Mouse (Mus musculus): ENCODE data around the gene Olfm3. TPM values are rescaled to one million over a fixed set of nuclear protein-coding genes. Genes with fewer than 3 reads are reported as not detected.

Gene Olfm3
- total and polyA plus RNA-seq, 2 experiments: 0.16 to 1.5 TPM

DNA sequence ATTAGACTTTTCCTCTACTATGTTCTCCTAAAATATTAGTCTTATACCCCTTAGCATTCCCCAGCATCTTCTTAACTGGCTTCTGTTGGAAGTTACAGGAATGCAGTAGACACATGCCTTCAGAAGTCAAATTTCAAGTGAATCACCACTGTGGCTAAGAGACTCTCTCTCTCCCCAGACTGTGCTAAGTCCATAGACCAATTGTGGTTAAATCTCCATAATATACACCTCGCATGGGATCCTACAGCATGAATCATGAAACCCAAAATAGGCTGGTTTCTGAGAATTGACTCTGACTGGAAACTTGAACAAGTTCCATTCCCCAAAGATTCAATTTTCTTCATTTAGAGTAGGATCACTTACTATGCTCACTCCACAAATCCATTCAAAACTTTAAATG, 124.2 kb downstream of the Olfm3 start:
- WGBS: 74% methylated on average over 1 of the region's 1 CpGs
- H3K27me3 ChIP-seq (ENCODE audit: control insufficient read depth, insufficient read depth, low read length): no peaks in the 10 kb centered on the region

DNA sequence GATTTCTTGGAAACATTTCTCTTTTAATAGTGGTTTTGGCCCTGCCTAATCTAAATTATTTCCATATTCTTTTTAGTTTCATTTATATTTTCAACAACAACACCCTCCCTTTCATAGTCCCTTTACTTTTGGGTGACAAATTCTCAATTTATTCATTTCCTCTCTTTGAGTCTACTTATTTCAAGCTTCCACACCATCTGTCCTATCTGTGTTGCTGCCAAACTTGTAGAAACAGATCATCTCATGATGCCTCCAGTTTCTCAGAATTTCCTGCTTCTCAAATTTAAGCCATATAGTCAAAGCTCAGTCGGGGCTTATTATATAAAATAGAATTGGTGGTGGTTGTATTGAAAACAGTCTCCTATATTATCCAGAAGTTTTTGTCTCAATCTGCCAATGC, 124.7 kb downstream of the Olfm3 start:
- no peak overlapping the region for H3K4me3 ChIP-seq (ENCODE audit: insufficient read depth, low read depth, low read length)
- no peak for DNase-seq (ENCODE audit: extremely low read depth, low read depth, low spot score)
- no peaks in the 10 kb centered on the region for H3K79me2 ChIP-seq (ENCODE audit: control insufficient read depth, insufficient read depth, low read length)
- H3K4me1 ChIP-seq (ENCODE audit: control insufficient read depth, insufficient read depth, low read length): no peaks in the 10 kb centered on the region
- 69% methylated on average over 1 of the region's 1 CpGs for WGBS
- H3K9ac ChIP-seq (ENCODE audit: low read depth, low read length): no peak overlapping the region
- no peak for TF ChIP-seq CTCF (IDR thresholded peaks at IDR 0.05; ENCODE audit: low read depth, low read length)
- TF ChIP-seq POLR2A (IDR thresholded peaks at IDR 0.05; ENCODE audit: extremely low read depth, insufficient read depth, low read length): no peak
- H3K27ac ChIP-seq (replicated peaks; ENCODE audit: insufficient read depth, low read depth, low read length): no peak overlapping the region
- H3K36me3 ChIP-seq (ENCODE audit: control insufficient read depth, insufficient read depth, low read length): no peaks in the 10 kb centered on the region
- no peaks in the 10 kb centered on the region for H3K27me3 ChIP-seq (ENCODE audit: control insufficient read depth, insufficient read depth, low read length)

More for the DNA sequence above, 124.2 kb downstream of the Olfm3 start:
- no peaks in the 10 kb centered on the region for H3K4me1 ChIP-seq (ENCODE audit: control insufficient read depth, insufficient read depth, low read length)
- no peak for DNase-seq (ENCODE audit: extremely low read depth, low read depth, low spot score)
- H3K36me3 ChIP-seq (ENCODE audit: control insufficient read depth, insufficient read depth, low read length): no peaks in the 10 kb centered on the region
- TF ChIP-seq CTCF (IDR thresholded peaks at IDR 0.05; ENCODE audit: low read depth, low read length) (no peak), POLR2A (IDR thresholded peaks at IDR 0.05; ENCODE audit: extremely low read depth, insufficient read depth, low read length) (no peak)
- H3K79me2 ChIP-seq (ENCODE audit: control insufficient read depth, insufficient read depth, low read length): no peaks in the 10 kb centered on the region
- no peak overlapping the region for H3K9ac ChIP-seq (ENCODE audit: low read depth, low read length)
- H3K27ac ChIP-seq (replicated peaks; ENCODE audit: insufficient read depth, low read depth, low read length): no peak overlapping the region
- H3K4me3 ChIP-seq (ENCODE audit: insufficient read depth, low read depth, low read length): no peak overlapping the region

DNA sequence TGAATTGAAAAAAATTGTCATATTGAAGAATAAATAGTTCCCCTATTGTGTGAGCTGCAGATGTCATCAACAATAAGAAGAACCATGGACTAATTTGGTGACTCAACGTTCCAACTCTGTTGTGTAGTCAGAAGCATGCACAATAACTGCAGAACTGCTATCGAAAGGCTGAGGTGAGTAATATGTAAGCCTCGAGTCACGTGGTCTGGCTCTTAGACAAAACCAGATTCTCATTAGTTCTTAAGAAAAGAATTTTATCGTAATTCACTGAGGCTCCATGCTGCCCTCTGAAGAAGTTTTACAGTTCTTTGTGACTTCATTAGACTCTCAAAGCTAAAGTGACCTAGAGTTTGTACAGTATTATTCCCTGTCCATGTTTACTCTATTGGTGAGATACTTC, 145.2 kb downstream of the Olfm3 start:
- Histone ChIP-seq H3K27ac (replicated peaks; ENCODE audit: insufficient read depth, low read depth, low read length) (no peak overlapping the region), H3K36me3 (ENCODE audit: control insufficient read depth, insufficient read depth, low read length) (no peaks in the 10 kb centered on the region), H3K9ac (ENCODE audit: low read depth, low read length) (no peak overlapping the region), H3K79me2 (ENCODE audit: control insufficient read depth, insufficient read depth, low read length) (no peaks in the 10 kb centered on the region), H3K4me3 (ENCODE audit: insufficient read depth, low read depth, low read length) (no peak overlapping the region), H3K4me1 (ENCODE audit: control insufficient read depth, insufficient read depth, low read length) (no peaks in the 10 kb centered on the region), H3K27me3 (ENCODE audit: control insufficient read depth, insufficient read depth, low read length) (no peaks in the 10 kb centered on the region)
- no peak for DNase-seq (ENCODE audit: extremely low read depth, low read depth, low spot score)
- TF ChIP-seq CTCF (IDR thresholded peaks at IDR 0.05; ENCODE audit: low read depth, low read length): no peak
- TF ChIP-seq POLR2A (IDR thresholded peaks at IDR 0.05; ENCODE audit: extremely low read depth, insufficient read depth, low read length): no peak
- WGBS: 82% methylated on average over 5 of the region's 5 CpGs

DNA sequence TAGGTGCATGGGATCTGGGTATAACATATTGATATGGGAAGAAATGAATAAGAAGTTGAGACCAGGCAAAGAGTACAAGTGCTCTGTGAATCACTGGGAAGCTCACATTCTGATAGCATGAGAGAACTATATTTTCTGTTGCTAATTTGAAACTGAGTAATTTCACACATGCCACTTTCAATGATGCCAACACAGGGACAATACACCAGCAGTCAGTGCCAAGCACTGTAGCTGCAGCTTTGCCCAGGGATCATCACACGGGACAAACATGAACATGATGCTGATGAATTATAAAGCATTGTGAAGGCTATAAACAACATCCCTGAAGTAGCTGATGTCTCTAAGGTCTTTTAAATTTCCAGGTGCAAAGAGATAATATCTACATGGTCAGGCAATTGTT, 161.0 kb downstream of the Olfm3 start:
- Histone ChIP-seq H3K4me3 (ENCODE audit: insufficient read depth, low read depth, low read length) (no peak overlapping the region), H3K36me3 (ENCODE audit: control insufficient read depth, insufficient read depth, low read length) (no peaks in the 10 kb centered on the region), H3K27ac (replicated peaks; ENCODE audit: insufficient read depth, low read depth, low read length) (no peak overlapping the region), H3K27me3 (ENCODE audit: control insufficient read depth, insufficient read depth, low read length) (no peaks in the 10 kb centered on the region), H3K79me2 (ENCODE audit: control insufficient read depth, insufficient read depth, low read length) (no peaks in the 10 kb centered on the region), H3K4me1 (ENCODE audit: control insufficient read depth, insufficient read depth, low read length) (no peaks in the 10 kb centered on the region), H3K9ac (ENCODE audit: low read depth, low read length) (no peak overlapping the region)
- DNase-seq (ENCODE audit: extremely low read depth, low read depth, low spot score): no peak
- WGBS: 77% methylated on average over 1 of the region's 1 CpGs
- no peak for TF ChIP-seq CTCF (IDR thresholded peaks at IDR 0.05; ENCODE audit: low read depth, low read length)

DNA sequence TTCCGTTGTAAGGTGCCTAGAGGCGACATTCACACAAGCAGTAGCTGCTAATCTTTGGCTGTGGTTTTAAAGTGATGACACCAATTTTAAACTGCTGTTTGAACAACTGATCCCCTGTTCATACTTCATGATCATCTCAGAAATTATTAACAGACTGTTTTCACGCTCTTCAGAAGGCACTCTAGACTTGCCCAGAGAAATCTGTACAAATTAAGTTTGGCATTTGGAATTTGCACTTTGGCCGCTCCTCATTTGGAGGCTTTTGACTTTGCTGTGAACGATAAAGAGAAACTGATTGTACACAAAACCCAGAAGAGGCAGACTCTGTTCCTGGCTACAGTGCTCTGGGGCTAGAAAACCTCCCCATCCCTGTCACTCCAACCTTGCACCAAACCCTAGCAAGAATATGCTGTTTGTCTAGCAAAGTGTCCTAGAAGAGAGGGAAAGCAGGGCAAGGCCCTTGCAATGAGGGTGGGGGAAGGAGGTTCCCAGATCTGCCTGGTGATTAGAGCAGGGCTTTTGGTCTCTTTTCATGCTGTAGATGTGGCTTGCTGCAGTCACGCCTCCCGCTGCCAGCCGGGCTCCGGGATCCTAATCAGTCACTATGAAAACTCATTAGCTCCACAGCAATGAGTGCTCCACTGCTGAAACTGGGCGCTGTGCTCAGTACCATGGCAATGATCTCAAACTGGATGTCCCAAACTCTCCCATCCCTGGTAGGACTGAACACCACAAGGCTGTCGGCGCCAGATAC, 176.7 kb downstream of the Olfm3 start:
- H3K27ac ChIP-seq (replicated peaks; ENCODE audit: insufficient read depth, low read depth, low read length): peak overlapping the region; percentile 40

DNA sequence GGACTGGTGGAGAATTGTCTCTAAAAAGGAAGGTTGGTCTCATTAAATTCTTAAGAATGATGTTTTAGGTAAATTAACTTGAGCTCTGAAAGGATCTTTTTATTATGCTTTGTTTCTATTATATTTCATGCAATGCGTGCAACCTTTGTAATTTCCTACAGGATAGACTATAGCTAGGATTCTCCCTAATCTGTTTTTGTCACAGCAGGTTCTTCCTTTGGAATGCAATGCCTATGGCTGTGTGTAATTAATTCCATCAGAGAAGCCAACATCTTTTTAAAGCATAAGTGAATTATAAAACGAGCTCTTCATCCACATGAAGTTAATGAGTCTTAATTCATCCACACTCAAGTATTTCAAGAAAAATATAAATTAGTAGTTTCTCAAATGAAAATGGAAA, 177.5 kb downstream of the Olfm3 start:
- Histone ChIP-seq H3K4me3 (ENCODE audit: insufficient read depth, low read depth, low read length) (no peak overlapping the region), H3K36me3 (ENCODE audit: control insufficient read depth, insufficient read depth, low read length) (no peaks in the 10 kb centered on the region), H3K4me1 (ENCODE audit: control insufficient read depth, insufficient read depth, low read length) (no peaks in the 10 kb centered on the region; the same call in 1 of the 2 replicates), H3K9ac (ENCODE audit: low read depth, low read length) (no peak overlapping the region), H3K27me3 (ENCODE audit: control insufficient read depth, insufficient read depth, low read length) (no peaks in the 10 kb centered on the region), H3K79me2 (ENCODE audit: control insufficient read depth, insufficient read depth, low read length) (no peaks in the 10 kb centered on the region), H3K27ac (replicated peaks; ENCODE audit: insufficient read depth, low read depth, low read length) (no peak overlapping the region)
- no peak for TF ChIP-seq CTCF (IDR thresholded peaks at IDR 0.05; ENCODE audit: low read depth, low read length)
- no peak for TF ChIP-seq POLR2A (IDR thresholded peaks at IDR 0.05; ENCODE audit: extremely low read depth, insufficient read depth, low read length)
- no peak for DNase-seq (ENCODE audit: extremely low read depth, low read depth, low spot score)
- 75% methylated on average over 2 of the region's 2 CpGs for WGBS

More for the DNA sequence above, 176.7 kb downstream of the Olfm3 start:
- Histone ChIP-seq H3K4me1 (ENCODE audit: control insufficient read depth, insufficient read depth, low read length) (no peaks in the 10 kb centered on the region; the same call in 1 of the 2 replicates), H3K79me2 (ENCODE audit: control insufficient read depth, insufficient read depth, low read length) (no peaks in the 10 kb centered on the region), H3K27me3 (ENCODE audit: control insufficient read depth, insufficient read depth, low read length) (no peaks in the 10 kb centered on the region), H3K9ac (ENCODE audit: low read depth, low read length) (peak overlapping the region; percentile 23; the same call in 1 of the 2 replicates), H3K4me3 (ENCODE audit: insufficient read depth, low read depth, low read length) (peak overlapping the region; percentile 5), H3K36me3 (ENCODE audit: control insufficient read depth, insufficient read depth, low read length) (no peaks in the 10 kb centered on the region)
- TF ChIP-seq CTCF (IDR thresholded peaks at IDR 0.05; ENCODE audit: low read depth, low read length) (no peak), POLR2A (IDR thresholded peaks at IDR 0.05; ENCODE audit: extremely low read depth, insufficient read depth, low read length) (no peak)
- peak; percentile 97 for DNase-seq (ENCODE audit: extremely low read depth, low read depth, low spot score)
- 32% methylated on average over 12 of the region's 12 CpGs for WGBS
